Mouse (Mus musculus) lung, postnatal 0 days (tissue): ENCODE measurements around the gene Dazap1.

Experiments
- CTCF ChIP-seq: IDR thresholded peaks from 2 replicates; pipeline ENCODE4 v1.5.1; 2016; ENCODE audit warnings: antibody characterized with exemption, mild to moderate bottlenecking
- EP300 ChIP-seq: IDR thresholded peaks from 2 replicates; pipeline ENCODE4 v1.6.1; 2016; ENCODE audit warnings: antibody characterized with exemption, mild to moderate bottlenecking, control low read depth

DNA sequence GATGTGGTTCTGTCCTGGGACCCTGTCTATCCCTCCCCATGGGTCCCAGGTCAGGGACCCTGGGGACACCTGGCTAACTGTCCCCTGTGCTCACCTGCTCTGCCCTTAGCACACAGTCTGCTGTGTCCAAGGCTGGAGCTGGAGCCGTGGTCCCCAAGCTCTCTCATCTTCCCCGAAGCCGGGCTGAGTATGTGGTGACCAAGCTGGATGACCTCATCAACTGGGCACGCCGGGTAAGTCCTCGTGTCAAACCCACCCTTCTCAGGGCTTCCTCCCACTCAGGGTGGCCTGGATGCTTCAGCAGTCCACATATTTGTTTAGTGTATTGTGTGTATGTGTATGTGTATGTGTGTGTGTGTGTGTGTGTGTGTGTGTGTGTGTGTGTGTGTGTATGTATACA, 7.7 kb upstream of the Dazap1 start:
- no peak for TF ChIP-seq CTCF
- no peak for TF ChIP-seq EP300
